Mouse (Mus musculus) CD8-positive naive resting alpha-beta T cell, adult 2 months (primary cell): ENCODE measurements around the gene Anp32a.
A peak's percentile ranks its signal among the peaks of the same experiment; 100 is the strongest.

Experiments
- DNase-seq, 2 experiments: peaks; one replicate each; pipeline ENCODE4 v3.0.0; 2022; ENCODE audit warnings: low read depth in 2 of 2, low spot score in 2 of 2

Gene Anp32a

GRCm38 (mm10) chr9:62367510-62368071 is 26.5 kb downstream of the Anp32a start:
- DNase-seq: no peak

DNA sequence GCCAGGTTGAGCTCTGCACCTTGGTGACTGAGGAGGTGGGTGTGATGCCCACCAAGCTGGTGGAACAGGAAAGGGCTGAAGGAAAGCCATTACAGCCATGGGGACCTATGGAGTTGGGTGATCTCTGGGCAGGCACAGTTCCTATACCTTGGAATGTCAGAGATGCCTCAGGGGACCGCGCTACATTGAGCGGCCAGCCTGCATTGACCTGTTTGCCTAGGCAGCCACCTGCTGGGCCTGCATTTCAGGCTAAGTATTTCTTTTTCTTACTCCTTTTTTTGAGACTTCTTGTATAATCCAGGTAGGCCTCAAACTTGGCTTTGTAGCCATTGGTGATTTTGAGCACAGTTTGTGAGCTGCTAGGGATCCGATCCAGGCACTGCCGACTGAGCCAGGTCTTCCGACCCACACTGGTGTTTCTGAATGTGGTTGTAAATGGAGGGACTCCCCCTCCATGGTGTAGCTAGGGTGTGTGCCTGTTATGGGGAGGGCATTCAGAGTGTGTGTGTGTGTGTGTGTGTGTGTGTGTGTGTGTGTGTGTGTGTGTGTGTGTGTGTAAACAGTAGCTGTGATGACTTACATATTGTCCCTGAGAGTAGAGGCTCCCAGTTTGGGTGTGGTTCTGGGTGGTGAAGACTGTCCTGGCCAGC is 27.3 kb downstream of the Anp32a start:
- no peak for DNase-seq

- no peak for DNase-seq
Observed at GRCm38 (mm10) chr9:62369172-62369571, 28.1 kb downstream of the Anp32a start.

- DNase-seq: no peak
Observed at GRCm38 (mm10) chr9:62370186-62370585, 29.1 kb downstream of the Anp32a start.

DNA sequence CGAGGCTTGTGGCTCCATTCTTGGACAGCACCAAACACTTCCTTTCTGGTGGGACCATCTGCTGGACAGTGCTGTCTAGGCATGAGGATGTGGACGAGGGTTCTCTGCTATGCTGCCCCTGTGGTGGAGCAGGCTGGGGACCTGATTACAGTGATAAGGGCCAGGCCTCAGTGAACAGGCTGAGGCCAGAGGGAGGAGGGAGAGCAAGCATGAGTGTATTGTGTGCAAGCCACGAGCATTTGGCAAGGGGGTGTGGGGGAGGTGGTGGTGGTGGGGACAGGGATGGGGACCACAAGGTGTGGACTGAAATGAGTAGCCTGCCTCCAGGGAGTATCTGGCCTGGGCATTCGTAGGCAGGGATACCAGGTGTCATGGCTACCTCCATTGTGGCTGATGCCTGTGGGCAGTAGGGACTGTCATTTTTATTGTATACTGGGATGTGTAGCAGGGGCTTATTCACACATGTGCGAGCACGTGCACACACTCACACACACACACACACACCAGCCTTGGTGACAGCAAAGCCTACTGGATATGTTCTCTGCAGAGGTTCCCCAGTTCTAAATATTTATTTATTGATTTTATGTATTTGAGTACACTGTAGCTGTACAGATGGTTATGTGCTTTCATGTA is 29.7 kb downstream of the Anp32a start:
- no peak for DNase-seq

- DNase-seq: no peak
Observed at GRCm38 (mm10) chr9:62371745-62372555, 30.9 kb downstream of the Anp32a start.

DNA sequence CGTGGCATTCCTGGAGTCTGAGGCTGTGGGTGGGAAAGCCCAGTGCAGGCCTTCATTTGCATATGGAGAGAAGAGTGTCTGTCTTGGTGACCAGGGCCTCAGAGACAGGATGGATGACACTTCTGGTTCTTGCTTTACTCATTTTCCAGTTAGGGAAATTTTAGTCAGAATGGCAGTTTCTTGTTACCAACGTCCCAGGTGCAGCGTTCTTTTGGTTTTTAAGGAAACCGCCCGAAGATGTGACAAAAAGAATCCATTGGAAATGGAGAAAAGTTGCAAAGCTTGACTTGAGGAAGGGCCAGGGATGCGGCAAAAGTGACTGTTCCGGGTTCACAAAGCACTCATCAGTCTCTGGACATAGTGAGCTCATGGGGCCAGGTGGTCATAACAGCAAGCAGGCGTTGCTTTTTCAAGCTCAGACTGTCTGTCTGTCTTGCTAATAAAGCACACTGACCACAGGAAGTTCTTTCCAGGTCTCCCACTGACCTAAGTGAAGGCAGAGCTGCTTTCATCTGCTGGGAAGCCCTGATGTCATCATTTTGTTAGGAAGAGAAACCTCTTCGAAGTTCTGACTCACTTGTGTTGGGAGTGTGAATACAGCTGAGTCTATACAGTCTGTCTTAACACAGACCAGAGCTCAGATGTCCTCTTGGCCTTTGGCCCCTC is 31.6 kb downstream of the Anp32a start:
- no peak for DNase-seq

DNA sequence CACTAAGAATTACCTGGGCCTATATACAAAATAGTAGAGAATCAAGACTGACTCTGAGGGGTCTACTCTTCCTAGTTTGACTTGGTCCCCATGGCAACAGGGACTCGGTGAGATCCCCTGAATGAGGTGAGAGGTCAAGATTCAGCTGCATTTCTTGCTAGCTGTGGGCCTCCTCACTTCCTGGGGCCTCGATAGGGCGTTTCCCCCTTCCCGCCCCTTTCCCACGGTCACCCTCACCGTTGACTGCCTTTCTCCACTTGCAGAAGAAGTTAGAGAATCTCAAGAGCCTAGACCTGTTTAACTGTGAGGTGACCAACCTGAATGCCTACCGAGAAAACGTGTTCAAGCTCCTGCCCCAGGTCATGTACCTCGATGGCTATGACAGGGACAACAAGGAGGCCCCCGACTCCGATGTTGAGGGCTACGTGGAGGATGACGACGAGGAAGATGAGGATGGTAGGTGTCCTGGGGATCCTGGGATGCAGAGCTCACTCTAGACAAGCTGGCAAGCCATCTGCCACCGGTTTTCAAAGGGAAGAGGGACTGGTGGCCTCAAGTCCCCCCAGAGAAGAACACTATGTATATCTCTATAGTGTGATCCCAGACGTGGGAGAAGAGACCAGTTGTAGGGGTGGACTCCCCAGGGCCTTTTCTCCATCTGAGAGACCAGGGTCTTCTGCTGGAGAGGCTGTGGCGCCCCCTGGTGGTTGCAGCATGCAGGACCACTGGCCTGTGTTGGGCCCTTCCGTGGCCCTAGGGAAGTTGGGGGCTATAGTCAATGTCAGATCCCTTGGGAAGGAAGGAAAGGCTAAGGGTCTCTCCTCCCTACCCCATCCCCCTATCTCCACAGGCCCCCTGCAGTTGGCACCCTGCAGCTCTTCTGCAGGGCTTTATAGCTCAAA is 32.4 kb downstream of the Anp32a start:
- DNase-seq: peak; percentile 77 to 79

- DNase-seq: no peak
Observed at GRCm38 (mm10) chr9:62374276-62374675, 33.2 kb downstream of the Anp32a start.

DNA sequence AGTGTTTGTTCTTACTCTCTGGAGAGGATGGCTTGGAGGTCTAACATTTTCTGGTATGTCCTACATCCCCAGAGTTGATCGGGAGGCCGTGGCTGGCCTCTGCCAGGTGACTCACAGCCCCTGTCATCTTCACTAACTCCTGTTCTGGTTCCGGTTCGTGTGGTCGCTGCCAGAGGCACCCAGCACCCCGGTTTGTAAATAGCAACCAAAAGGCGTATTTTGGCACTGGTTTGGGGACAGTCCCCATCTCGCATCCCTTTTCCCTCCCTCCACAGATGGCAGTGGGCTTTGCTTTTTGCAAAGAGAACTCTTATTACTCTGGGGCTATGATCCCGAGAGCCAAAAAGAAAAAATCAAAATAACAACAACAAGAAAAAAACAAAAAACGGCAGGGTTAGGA is 36.8 kb downstream of the Anp32a start:
- no peak for DNase-seq

DNA sequence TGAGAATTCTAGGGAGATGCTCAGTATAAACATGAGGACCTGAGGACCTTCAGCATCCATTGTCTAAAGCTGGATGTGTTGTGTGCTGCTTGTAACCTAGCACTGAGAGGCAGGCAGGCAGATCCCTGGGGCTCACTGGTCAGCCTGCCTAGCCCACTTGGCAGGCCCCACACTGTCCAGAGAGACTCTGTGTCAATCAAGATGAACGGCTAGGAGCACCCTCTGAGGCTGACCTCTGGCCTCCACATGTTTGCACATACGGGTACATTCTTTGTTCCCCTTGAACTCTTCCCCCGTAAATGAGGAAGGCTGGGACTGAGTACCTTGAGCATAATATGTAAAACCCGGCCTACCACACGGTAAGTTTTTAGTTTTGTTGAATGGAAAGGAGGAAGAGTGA is 39.3 kb downstream of the Anp32a start:
- no peak for DNase-seq

- DNase-seq: no peak
Observed at GRCm38 (mm10) chr9:62381402-62381913, 40.4 kb downstream of the Anp32a start.

GRCm38 (mm10) chr9:62382519-62383084 is 41.5 kb downstream of the Anp32a start:
- no peak for DNase-seq

- no peak for DNase-seq
Observed at GRCm38 (mm10) chr9:62385062-62385461, 44.0 kb downstream of the Anp32a start.

DNA sequence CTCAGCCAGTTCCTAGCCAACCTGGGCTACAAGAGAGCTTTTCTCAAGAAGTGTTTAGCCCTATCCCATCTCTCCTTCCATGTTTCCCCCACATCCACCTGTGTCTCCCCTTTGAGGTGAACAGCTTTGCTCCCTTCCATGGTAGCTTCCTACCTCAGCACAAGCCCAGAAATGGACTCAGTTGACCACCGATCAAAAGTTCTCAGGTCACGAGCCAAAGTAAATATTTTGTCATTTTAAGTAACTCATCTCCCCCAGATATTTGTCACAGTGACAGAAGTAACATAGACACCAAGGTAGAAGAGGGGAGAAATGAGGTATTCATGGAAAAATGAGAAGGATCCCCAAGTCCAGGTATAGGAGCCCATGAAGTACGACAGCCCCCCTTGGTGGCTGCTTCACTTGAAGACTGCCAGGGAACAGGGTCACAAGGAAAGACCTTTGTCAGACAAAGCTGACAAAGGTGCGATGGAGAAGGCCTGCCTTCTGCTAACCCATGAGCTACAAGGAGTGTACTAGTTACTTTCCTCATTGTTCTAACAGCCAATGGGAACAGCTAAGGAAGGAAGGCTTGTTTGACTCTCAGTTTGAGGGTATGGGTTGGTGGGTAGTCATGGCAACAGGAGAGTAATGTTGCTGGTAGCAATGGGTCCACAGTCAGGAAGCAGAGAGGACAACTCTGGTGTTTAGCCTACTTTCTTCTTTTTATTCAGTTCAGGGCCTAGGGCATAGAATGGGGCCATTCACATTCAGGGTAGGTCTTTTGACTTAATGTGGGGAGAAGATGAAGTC is 44.8 kb downstream of the Anp32a start:
- no peak for DNase-seq

DNA sequence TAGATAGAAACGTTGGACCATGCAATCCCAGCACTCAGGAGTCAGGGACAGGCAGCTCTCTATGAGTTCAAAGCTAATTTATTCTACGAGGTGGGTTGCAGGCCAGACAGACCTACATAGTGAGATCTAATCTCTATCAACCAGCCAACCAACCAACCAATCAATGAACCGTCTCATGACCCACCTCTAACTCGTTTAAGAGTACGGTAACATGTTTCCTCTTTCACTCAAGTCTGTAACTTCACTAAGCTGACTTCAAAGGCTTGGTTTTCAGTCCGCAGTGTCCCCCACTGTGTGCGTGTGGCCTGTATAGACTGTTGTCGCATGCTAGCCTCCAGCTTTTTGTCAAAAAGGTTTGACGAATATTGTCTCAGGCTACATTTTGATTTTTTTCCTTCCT is 48.6 kb downstream of the Anp32a start:
- no peak for DNase-seq

- DNase-seq: no peak
Observed at GRCm38 (mm10) chr9:62393531-62393930, 52.4 kb downstream of the Anp32a start.

GRCm38 (mm10) chr9:62394163-62394562 is 53.1 kb downstream of the Anp32a start:
- no peak for DNase-seq
